In genomic region chr12:31267363-31267762, GRCm38 (mm10) we compare ENCODE assay signal across 10 mouse cellular contexts. TPM values are rescaled to one million over a fixed set of nuclear protein-coding genes. Genes with fewer than 3 reads are reported as not detected.
A peak's percentile ranks its signal among the peaks of the same experiment; 100 is the strongest.
DNase-seq lines count a peak whose midpoint lies in the region; ATAC-seq and TF ChIP-seq lines count a peak whose summit lies in the region.
"Had no signal": no experiment of that assay in that cellular context is flagged by ENCODE, and none has a peak within 500 bp of the region (broad histone marks: within the 10 kb centered on the region; RNA-seq: fewer than 3 reads in every experiment).

No protein-coding gene starts in this region.

- 9% methylated on average over 4 of the region's 4 CpGs for WGBS in heart, embryonic 14.5 days
- WGBS in lung, embryonic 16.5 days = 27% methylated on average over 4 of the region's 4 CpGs
- 55% methylated on average over 4 of the region's 4 CpGs for WGBS in lung, adult 2 months
- WGBS in intestine, embryonic 15.5 days = 25% methylated on average over 4 of the region's 4 CpGs
- WGBS in stomach, embryonic 16.5 days = 29% methylated on average over 4 of the region's 4 CpGs

- no peak for DNase-seq in heart, adult 11 months
- DNase-seq in lung, adult 2 months = no peak
- DNase-seq in retina, postnatal 1 day = no peak
- DNase-seq: thymus, adult 18-20 months had no signal

- H3K9me3 ChIP-seq in heart, embryonic 14.5 days (ENCODE audit: control insufficient read depth, low read length) = no peaks in the 10 kb centered on the region
- no peaks in the 10 kb centered on the region for H3K9me3 ChIP-seq in lung, embryonic 16.5 days (ENCODE audit: control insufficient read depth, low read length)
- no peaks in the 10 kb centered on the region for H3K9me3 ChIP-seq in intestine, embryonic 15.5 days
- no peaks in the 10 kb centered on the region for H3K9me3 ChIP-seq in stomach, embryonic 16.5 days (replicated peaks; ENCODE audit: control insufficient read depth, low read length)

- peaks cover 54% of the 10 kb centered on the region for H3K36me3 ChIP-seq in heart, embryonic 14.5 days (ENCODE audit: control insufficient read depth, insufficient read depth, low read length)
- peaks cover 4% of the 10 kb centered on the region; the same call in 1 of the 2 replicates for H3K36me3 ChIP-seq in lung, embryonic 16.5 days (ENCODE audit: control insufficient read depth, insufficient read depth, low read length)
- H3K36me3 ChIP-seq in intestine, embryonic 15.5 days = no peaks in the 10 kb centered on the region
- 0 out of 2 replicates have a peak, but pooled peaks cover 2% of the 10 kb centered on the region for H3K36me3 ChIP-seq in stomach, embryonic 16.5 days (ENCODE audit: control insufficient read depth, insufficient read depth, low read length)

- H3K27me3 ChIP-seq in heart, embryonic 14.5 days (ENCODE audit: control insufficient read depth, insufficient read depth, low read length) = no peaks in the 10 kb centered on the region
- H3K27me3 ChIP-seq in lung, embryonic 16.5 days (ENCODE audit: control insufficient read depth, insufficient read depth, low read depth, low read length) = no peaks in the 10 kb centered on the region
- H3K27me3 ChIP-seq in intestine, embryonic 15.5 days (replicated peaks) = no peaks in the 10 kb centered on the region
- no peaks in the 10 kb centered on the region for H3K27me3 ChIP-seq in stomach, embryonic 16.5 days (ENCODE audit: control insufficient read depth, insufficient read depth, low read length)

- TF ChIP-seq CTCF in lung, adult 2 months (IDR thresholded peaks at IDR 0.05; ENCODE audit: insufficient read depth, low read length) = no peak

- peak overlapping the region; percentile 75 for H3K4me2 ChIP-seq in heart, embryonic 14.5 days (ENCODE audit: low read length)
- peak overlapping the region; percentile 76 for H3K4me2 ChIP-seq in lung, embryonic 16.5 days (ENCODE audit: low read depth, low read length)
- peak overlapping the region; percentile 73 for H3K4me2 ChIP-seq in intestine, embryonic 15.5 days (replicated peaks)
- H3K4me2 ChIP-seq in stomach, embryonic 16.5 days (ENCODE audit: low read depth, low read length) = peak overlapping the region; percentile 78

- peak overlapping the region; percentile 97 for H3K9ac ChIP-seq in heart, embryonic 14.5 days (ENCODE audit: low read length)
- H3K9ac ChIP-seq in lung, embryonic 16.5 days (ENCODE audit: low read length) = no peak overlapping the region
- peak overlapping the region; percentile 59; the same call in 1 of the 2 replicates for H3K9ac ChIP-seq in intestine, embryonic 15.5 days
- no peak overlapping the region for H3K9ac ChIP-seq in stomach, embryonic 16.5 days (ENCODE audit: low read length)

- peaks cover 49 to 75% of the 10 kb centered on the region in 2 experiments for H3K4me1 ChIP-seq in heart, embryonic 14.5 days (ENCODE audit: control insufficient read depth in 2 of 2, insufficient read depth in 2 of 2, low read length in 2 of 2)
- peaks cover 50% of the 10 kb centered on the region for H3K4me1 ChIP-seq in lung, embryonic 16.5 days (replicated peaks; ENCODE audit: control insufficient read depth, insufficient read depth, low read length)
- H3K4me1 ChIP-seq in lung, adult 2 months (ENCODE audit: control insufficient read depth, insufficient read depth, low read length) = peaks cover 3% of the 10 kb centered on the region; the same call in 1 of the 2 replicates
- H3K4me1 ChIP-seq in intestine, embryonic 15.5 days (replicated peaks) = peaks cover 26% of the 10 kb centered on the region
- peaks cover 40% of the 10 kb centered on the region for H3K4me1 ChIP-seq in stomach, embryonic 16.5 days (ENCODE audit: control insufficient read depth, insufficient read depth, low read length)

- ATAC-seq in heart, embryonic 14.5 days (ENCODE audit: insufficient number of reproducible peaks, insufficient read depth, low FRiP score, low read depth) = no peak
- no peak for ATAC-seq in lung, embryonic 16.5 days (ENCODE audit: low read depth)
- no peak for ATAC-seq in intestine, embryonic 15.5 days
- no peak for ATAC-seq in stomach, embryonic 16.5 days (ENCODE audit: insufficient read depth, low FRiP score)
- ATAC-seq in erythroblast, adult 5-6 weeks (replicated peaks; ENCODE audit: low FRiP score, poor library complexity, severe bottlenecking) = no peak

- no peak for TF ChIP-seq POLR2A in lung, adult 2 months (IDR thresholded peaks at IDR 0.05; ENCODE audit: borderline replicate concordance, extremely low read depth, low read depth, low read length)

- H3K27ac ChIP-seq in heart, embryonic 14.5 days (replicated peaks in 1 of 2; ENCODE audit: control insufficient read depth in 1 of 2, insufficient read depth in 1 of 2, low read depth in 2 of 2, low read length in 2 of 2) = peak overlapping the region; percentile 50 to 96
- H3K27ac ChIP-seq in lung, embryonic 16.5 days (ENCODE audit: low read length) = no peak overlapping the region
- H3K27ac ChIP-seq in intestine, embryonic 15.5 days = no peak overlapping the region
- no peak overlapping the region for H3K27ac ChIP-seq in stomach, embryonic 16.5 days (ENCODE audit: low read length)

- peak overlapping the region; percentile 75 to 86; a peak in 3 of 4 replicates for H3K4me3 ChIP-seq in heart, embryonic 14.5 days (ENCODE audit: control insufficient read depth in 1 of 2, insufficient read depth in 1 of 2, low read depth in 1 of 2, low read length in 2 of 2)
- H3K4me3 ChIP-seq in lung, embryonic 16.5 days (ENCODE audit: low read length) = peak overlapping the region; percentile 75
- H3K4me3 ChIP-seq in lung, adult 2 months (replicated peaks; ENCODE audit: extremely low read depth, low read depth, low read length) = no peak overlapping the region
- peak overlapping the region; percentile 60 for H3K4me3 ChIP-seq in intestine, embryonic 15.5 days (replicated peaks)
- H3K4me3 ChIP-seq in stomach, embryonic 16.5 days (replicated peaks; ENCODE audit: low read length) = peak overlapping the region; percentile 79

RNA-seq across cellular contexts. Expression of gene Lamb1, which starts 2.3 kb away (rescaled TPM):
- polyA plus RNA-seq in heart, embryonic 14.5 days (2014; fragmentation: Nextera tagmentation; extraction: Ambion mirVana) = 96.3 and 101 TPM in 2 replicates
- polyA plus RNA-seq in lung, embryonic 16.5 days (2015; fragmentation: Nextera tagmentation; extraction: Ambion mirVana) = 121 and 131 TPM in 2 replicates
- polyA plus RNA-seq in lung, adult 2 months (2012; rRNA removed) = 48.4 and 53.4 TPM in 2 replicates
- 73.5 and 81.3 TPM in 2 replicates for polyA plus RNA-seq in intestine, embryonic 15.5 days (2015; fragmentation: Nextera tagmentation; extraction: Ambion mirVana)
- 108 and 120 TPM in 2 replicates for polyA plus RNA-seq in stomach, embryonic 16.5 days (2015; fragmentation: Nextera tagmentation; extraction: Ambion mirVana)
- total RNA-seq in erythroblast, adult 5-6 weeks (2015; ENCODE audit: low replicate concordance) = not detected in 2 replicates
- 0.68 and 1.1 TPM in 2 replicates for total RNA-seq in erythroblast, adult 5-6 weeks (2017; ENCODE audit: low replicate concordance)

RNA-seq across cellular contexts. Expression of gene Gm6993, which starts 26.8 kb away (rescaled TPM):
- polyA plus RNA-seq in heart, embryonic 14.5 days (2014; fragmentation: Nextera tagmentation; extraction: Ambion mirVana) = not detected in 2 replicates
- polyA plus RNA-seq in lung, embryonic 16.5 days (2015; fragmentation: Nextera tagmentation; extraction: Ambion mirVana) = not detected in 2 replicates
- not detected in 2 replicates for polyA plus RNA-seq in lung, adult 2 months (2012; rRNA removed)
- polyA plus RNA-seq in intestine, embryonic 15.5 days (2015; fragmentation: Nextera tagmentation; extraction: Ambion mirVana) = not detected in 2 replicates
- not detected in 2 replicates for polyA plus RNA-seq in stomach, embryonic 16.5 days (2015; fragmentation: Nextera tagmentation; extraction: Ambion mirVana)
- total RNA-seq in erythroblast, adult 5-6 weeks (2015; ENCODE audit: low replicate concordance) = not detected in 2 replicates
- not detected in 2 replicates for total RNA-seq in erythroblast, adult 5-6 weeks (2017; ENCODE audit: low replicate concordance)
- polyA plus RNA-seq: gonadal fat pad, adult 2 months had no signal

Comparison
In these comparisons a context has a peak if more than half of its experiments do, and no peak if none do; other contexts are left out.
1. H3K27ac ChIP-seq: peak in heart, embryonic 14.5 days (2 of 2); none in lung, embryonic 16.5 days (single experiment), intestine, embryonic 15.5 days (single experiment) and stomach, embryonic 16.5 days (single experiment).
2. H3K9ac ChIP-seq: peak in heart, embryonic 14.5 days (single experiment) and intestine, embryonic 15.5 days (single experiment); none in lung, embryonic 16.5 days (single experiment) and stomach, embryonic 16.5 days (single experiment).
3. Peak in every context shown above with its lines, with median percentiles within 50 percentile points of each other: H3K4me2 ChIP-seq.